Mouse (Mus musculus) stomach, embryonic 14.5 days (tissue): ENCODE measurements around the gene Atf4. TPM values are rescaled to one million over a fixed set of nuclear protein-coding genes. Genes with fewer than 3 reads are reported as not detected.
A peak's percentile ranks its signal among the peaks of the same experiment; 100 is the strongest.

Source experiments
- ATAC-seq: fragments of 200-750 bp; cut with Nextera tagmentation; 2 replicates; pipeline ENCODE4 v1.8.0; 2017; ENCODE audit warnings: low read depth, moderate TSS enrichment; ENCODE audit not compliant: insufficient number of reproducible peaks, insufficient read depth, low FRiP score
- H3K27ac ChIP-seq: fragments of 300-500 bp; sonication (generic); 2 replicates; pipeline ENCODE4 v1.5.1; 2014; ENCODE audit warnings: mild to moderate bottlenecking, low read length, moderate library complexity, mixed read lengths
- H3K27me3 ChIP-seq: fragments of 300-500 bp; sonication (generic); 2 replicates; pipeline ENCODE4 v1.6.1; 2014; ENCODE audit warnings: low read length, control low read depth, mixed read lengths; ENCODE audit not compliant: control insufficient read depth, insufficient read depth
- H3K36me3 ChIP-seq: fragments of 300-500 bp; sonication (generic); 2 replicates; pipeline ENCODE4 v1.6.1; 2014; ENCODE audit warnings: mild to moderate bottlenecking, control low read depth, low read length, moderate library complexity, mixed read lengths; ENCODE audit not compliant: control insufficient read depth, insufficient read depth
- H3K4me1 ChIP-seq: fragments of 300-500 bp; sonication (generic); 2 replicates; pipeline ENCODE4 v1.6.1; 2014; ENCODE audit warnings: low read length, control low read depth, mixed read lengths; ENCODE audit not compliant: control insufficient read depth, insufficient read depth
- H3K4me2 ChIP-seq: fragments of 300-500 bp; sonication (generic); replicated peaks from 2 replicates; pipeline ENCODE4 v1.6.1; 2014; ENCODE audit warnings: low read depth, low read length, control low read depth
- H3K4me3 ChIP-seq: fragments of 300-500 bp; sonication (generic); 2 replicates; pipeline ENCODE4 v1.5.1; 2014; ENCODE audit warnings: low read depth, low read length, control low read depth
- H3K9ac ChIP-seq: fragments of 300-500 bp; sonication (generic); replicated peaks from 2 replicates; pipeline ENCODE4 v1.6.1; 2014; ENCODE audit warnings: low read depth, mild to moderate bottlenecking, control low read depth, low read length, moderate library complexity, mixed read lengths
- H3K9me3 ChIP-seq: fragments of 300-500 bp; sonication (generic); 2 replicates; pipeline ENCODE4 v1.6.1; 2016; ENCODE audit warnings: low read depth, low read length, control low read depth; ENCODE audit not compliant: control insufficient read depth
- WGBS: fragments of 180-500 bp; shearing (Covaris S2); extraction: QIAGEN DNeasy Blood & Tissue Kit; methylation state at CpG from one replicate; pipeline ENCODE4 v1.1.7; 2014; 5-methylcytosine and 5-hydroxymethylcytosine counted together
- polyA plus RNA-seq: library from polyadenylated mRNA; unstranded; fragments of >200 nt; fragmentation: Nextera tagmentation; extraction: Ambion mirVana; gene quantifications from 2 replicates; pipeline ENCODE4 v1.2.1, GENCODE M21; 2014

Atf4 gene
- polyA plus RNA-seq, 1 experiment from 2014 or later = 114 TPM

DNA sequence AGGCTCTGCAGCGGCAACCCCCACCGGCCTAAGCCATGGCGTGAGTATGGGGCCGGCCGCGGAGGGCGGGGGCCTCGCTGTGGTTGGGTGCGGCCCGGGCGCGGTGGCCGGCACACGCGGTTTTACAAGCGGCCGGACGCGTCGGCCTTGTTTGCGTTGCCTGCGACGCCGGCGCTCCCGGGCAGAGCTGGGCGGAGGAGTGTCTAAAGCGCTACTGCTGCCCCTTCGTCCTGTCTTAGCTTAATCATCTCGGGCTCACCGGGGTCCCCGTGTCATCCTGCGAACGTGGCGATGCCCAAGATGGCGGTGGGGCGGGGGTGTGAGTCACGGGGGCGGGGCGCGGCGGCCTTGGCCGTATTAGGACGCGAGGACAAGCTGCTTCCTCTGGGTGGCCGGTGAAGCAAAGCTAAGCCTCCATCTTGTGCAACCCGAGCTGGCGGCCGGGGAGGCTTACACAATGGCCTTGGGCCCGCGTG is 700 bp downstream of the Atf4 start:
- 0% methylated on average over 51 of the region's 51 CpGs for WGBS
- no peaks in the 10 kb centered on the region for H3K9me3 ChIP-seq
- H3K27ac ChIP-seq = peak overlapping the region; percentile 99
- peak; percentile 35 for ATAC-seq
- H3K27me3 ChIP-seq = no peaks in the 10 kb centered on the region
- H3K9ac ChIP-seq = peak overlapping the region; percentile 100
- peaks cover 33% of the 10 kb centered on the region for H3K4me1 ChIP-seq
- peak overlapping the region; percentile 96 for H3K4me2 ChIP-seq
- H3K4me3 ChIP-seq = peak overlapping the region; percentile 100
- H3K36me3 ChIP-seq = peaks cover 31% of the 10 kb centered on the region

DNA sequence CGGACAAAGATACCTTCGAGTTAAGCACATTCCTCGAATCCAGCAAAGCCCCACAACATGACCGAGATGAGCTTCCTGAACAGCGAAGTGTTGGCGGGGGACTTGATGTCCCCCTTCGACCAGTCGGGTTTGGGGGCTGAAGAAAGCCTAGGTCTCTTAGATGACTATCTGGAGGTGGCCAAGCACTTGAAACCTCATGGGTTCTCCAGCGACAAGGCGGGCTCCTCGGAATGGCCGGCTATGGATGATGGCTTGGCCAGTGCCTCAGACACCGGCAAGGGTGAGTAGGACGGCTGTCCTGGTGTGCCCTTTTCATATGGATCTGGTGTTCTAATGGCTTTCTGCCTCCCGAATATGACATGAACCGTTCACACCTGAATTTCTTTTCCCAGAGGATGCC is 1.3 kb downstream of the Atf4 start:
- Histone ChIP-seq H3K27ac (peak overlapping the region; percentile 99), H3K4me1 (peaks cover 33% of the 10 kb centered on the region), H3K9ac (peak overlapping the region; percentile 100), H3K36me3 (peaks cover 25% of the 10 kb centered on the region), H3K9me3 (no peaks in the 10 kb centered on the region), H3K27me3 (no peaks in the 10 kb centered on the region), H3K4me2 (peak overlapping the region; percentile 96), H3K4me3 (peak overlapping the region; percentile 100)
- 5% methylated on average over 16 of the region's 16 CpGs for WGBS
- no peak for ATAC-seq

DNA sequence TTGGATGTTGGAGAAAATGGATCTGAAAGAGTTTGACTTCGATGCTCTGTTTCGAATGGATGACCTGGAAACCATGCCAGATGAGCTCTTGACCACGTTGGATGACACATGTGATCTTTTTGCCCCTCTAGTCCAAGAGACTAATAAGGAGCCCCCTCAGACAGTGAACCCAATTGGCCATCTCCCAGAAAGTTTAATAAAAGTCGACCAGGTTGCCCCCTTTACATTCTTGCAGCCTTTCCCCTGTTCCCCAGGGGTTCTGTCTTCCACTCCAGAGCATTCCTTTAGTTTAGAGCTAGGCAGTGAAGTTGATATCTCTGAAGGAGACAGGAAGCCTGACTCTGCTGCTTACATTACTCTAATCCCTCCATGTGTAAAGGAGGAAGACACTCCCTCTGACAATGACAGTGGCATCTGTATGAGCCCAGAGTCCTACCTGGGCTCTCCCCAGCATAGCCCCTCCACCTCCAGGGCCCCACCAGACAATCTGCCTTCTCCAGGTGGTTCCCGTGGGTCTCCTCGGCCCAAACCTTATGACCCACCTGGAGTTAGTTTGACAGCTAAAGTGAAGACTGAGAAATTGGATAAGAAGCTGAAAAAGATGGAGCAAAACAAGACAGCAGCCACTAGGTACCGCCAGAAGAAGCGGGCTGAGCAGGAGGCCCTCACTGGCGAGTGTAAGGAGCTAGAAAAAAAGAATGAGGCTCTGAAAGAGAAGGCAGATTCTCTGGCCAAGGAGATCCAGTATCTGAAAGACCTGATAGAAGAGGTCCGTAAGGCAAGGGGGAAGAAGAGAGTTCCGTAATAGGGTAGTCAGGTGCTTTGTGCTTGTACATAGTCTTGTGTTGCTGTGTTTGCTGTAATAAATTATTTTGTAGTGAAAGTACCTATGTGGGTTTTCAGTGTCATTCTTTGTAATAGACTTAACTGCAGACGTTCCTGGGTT is 1.9 kb downstream of the Atf4 start:
- peak overlapping the region; percentile 99 for H3K27ac ChIP-seq
- no peaks in the 10 kb centered on the region for H3K9me3 ChIP-seq
- H3K9ac ChIP-seq = peak overlapping the region; percentile 100
- H3K27me3 ChIP-seq = no peaks in the 10 kb centered on the region
- WGBS = 56% methylated on average over 12 of the region's 12 CpGs
- peak overlapping the region; percentile 100 for H3K4me3 ChIP-seq
- peaks cover 33% of the 10 kb centered on the region for H3K4me1 ChIP-seq
- H3K36me3 ChIP-seq = peaks cover 20% of the 10 kb centered on the region
- H3K4me2 ChIP-seq = peak overlapping the region; percentile 96
- ATAC-seq = no peak

DNA sequence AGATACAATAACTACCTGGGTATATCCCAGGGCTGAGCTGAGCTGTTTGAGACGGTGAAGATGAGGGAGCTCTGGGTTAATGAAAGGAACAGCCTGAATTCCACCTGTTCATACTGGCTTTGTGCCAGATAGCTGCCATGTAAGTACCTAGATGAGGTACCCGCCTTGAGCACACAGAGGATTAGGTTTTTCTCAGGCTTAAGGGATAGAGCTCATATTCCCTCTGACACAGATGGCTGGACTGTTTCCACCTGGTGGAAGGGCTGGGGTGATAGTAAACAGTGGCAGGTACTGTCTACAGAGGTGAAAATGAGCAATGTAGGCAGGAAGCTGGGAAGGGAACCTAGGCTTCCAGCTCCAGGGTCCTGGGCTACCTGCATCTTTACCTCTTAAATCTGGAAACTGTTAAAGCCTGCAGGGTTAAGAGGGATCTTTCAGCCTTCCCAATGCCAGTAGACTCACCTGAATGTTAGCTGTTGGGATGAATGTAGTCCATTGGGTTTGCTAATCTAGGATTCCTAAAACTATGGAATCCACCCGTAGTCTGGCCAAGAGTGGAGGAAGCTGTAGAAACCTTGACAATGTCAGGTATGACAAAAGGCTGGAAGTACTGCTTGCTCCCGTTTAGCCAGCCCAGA is 2.7 kb downstream of the Atf4 start:
- peaks cover 29% of the 10 kb centered on the region for H3K4me1 ChIP-seq

DNA sequence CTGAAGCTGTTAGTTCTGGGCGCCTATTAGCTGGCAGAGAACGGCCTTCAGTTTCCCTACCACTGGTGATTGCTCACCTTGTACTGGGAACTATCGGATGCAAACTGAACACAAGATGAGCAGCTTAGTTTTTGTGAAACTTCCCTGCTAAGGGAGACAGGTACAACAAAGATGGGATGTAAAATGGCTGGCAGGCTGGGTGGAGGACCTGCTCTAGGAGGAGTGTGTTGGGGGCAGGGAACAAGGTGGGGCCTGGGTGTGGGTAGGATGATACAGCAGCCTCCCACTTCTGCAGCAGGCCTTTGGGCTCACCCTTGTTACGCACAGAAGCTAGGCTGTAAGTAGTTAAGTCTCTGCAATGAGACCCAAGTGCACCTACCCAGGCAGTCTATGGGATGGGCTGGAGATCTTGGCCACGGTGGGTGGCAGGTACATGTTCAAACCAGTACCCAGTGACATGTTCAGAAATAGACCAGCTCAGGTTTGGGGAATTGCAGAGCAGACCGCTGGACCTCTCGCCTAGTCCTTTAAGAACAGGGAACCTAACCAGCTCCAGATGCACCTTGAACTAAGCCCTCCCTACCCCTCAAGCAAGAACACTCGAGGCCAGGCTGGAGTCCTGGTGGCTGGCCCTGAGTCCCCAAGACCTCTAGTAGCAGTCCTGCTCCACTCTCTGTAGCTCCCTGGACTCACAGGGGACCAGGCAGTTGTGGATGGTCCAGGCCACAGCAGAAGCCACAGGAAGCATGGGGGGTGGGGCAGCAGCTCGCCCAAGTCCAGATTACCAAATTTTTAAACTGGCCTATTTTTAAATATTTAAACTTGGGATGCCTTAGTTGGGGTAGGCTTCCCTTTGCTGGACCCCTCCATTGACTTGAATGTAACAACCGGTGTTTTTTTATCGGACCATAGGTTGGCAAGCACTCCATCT is 3.5 kb downstream of the Atf4 start:
- peak overlapping the region; percentile 29; the same call in 1 of the 2 replicates for H3K27ac ChIP-seq
- no peak overlapping the region for H3K4me2 ChIP-seq

More for the DNA sequence above, 2.7 kb downstream of the Atf4 start:
- Histone ChIP-seq H3K36me3 (peaks cover 19% of the 10 kb centered on the region), H3K9me3 (no peaks in the 10 kb centered on the region), H3K27ac (peak overlapping the region; percentile 99; the same call in 1 of the 2 replicates), H3K4me3 (no peak overlapping the region), H3K27me3 (no peaks in the 10 kb centered on the region), H3K4me2 (peak overlapping the region; percentile 96), H3K9ac (no peak overlapping the region)
- ATAC-seq = no peak
- 11% methylated on average over 4 of the region's 4 CpGs for WGBS

DNA sequence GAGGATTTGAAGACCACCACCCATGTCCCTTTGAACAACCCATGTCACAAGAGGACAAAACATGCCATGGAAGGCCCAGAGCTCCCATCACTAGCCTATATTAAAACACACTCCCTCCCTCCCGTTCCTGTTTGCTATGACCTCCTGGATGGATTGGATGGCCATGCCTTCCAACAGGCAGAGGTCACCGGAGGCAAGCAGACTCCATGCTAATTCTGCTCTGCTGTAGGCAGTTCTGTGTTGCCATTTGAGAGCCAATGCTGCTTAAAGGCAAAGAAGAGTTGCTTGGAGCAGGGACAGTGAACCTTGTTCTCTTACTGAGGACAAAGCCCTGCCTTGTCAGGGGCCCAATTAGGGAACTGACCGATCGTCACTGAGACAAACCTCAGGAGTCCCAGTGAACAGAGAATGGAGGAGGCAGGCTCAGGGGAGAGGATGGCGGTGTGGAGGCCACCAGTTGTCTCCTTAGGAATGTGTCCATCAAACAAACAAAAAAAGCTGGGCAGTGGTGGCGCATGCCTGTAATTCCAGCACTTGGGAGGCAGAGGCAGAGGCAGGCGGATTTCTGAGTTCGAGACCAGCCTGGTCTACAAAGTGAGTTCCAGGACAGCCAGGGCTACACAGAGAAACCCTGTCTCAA is 4.5 kb downstream of the Atf4 start:
- Histone ChIP-seq H3K9ac (no peak overlapping the region), H3K27ac (no peak overlapping the region), H3K27me3 (no peaks in the 10 kb centered on the region), H3K4me2 (no peak overlapping the region), H3K4me1 (peaks cover 21% of the 10 kb centered on the region), H3K4me3 (no peak overlapping the region), H3K9me3 (no peaks in the 10 kb centered on the region), H3K36me3 (peaks cover 19% of the 10 kb centered on the region)
- no peak for ATAC-seq
- 72% methylated on average over 8 of the region's 8 CpGs for WGBS

More for the DNA sequence above, 3.5 kb downstream of the Atf4 start:
- WGBS = 55% methylated on average over 11 of the region's 11 CpGs
- Histone ChIP-seq H3K4me3 (no peak overlapping the region), H3K36me3 (peaks cover 19% of the 10 kb centered on the region), H3K4me1 (peaks cover 29% of the 10 kb centered on the region), H3K9me3 (no peaks in the 10 kb centered on the region), H3K27me3 (no peaks in the 10 kb centered on the region), H3K9ac (no peak overlapping the region)
- no peak for ATAC-seq

DNA sequence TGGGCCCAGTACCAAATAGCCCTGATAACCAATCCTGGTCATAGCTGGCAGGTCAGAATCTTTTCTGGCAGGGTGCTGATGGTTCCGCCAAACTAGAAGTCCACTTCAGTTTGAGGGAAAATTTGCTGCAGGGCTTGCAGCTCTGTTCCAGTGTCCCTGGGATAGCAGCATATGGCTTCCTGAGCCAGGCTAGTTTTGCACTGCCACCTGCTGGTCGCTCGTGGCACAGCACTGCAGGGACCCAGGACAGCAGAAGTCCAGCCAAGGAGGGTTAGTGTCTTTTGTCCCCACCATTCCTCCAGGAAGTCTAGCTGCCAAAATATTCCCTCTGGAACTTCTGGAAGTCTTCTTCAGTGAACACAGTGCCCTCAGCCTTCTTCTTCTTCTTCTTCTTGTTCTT is 5.7 kb downstream of the Atf4 start:
- Histone ChIP-seq H3K9ac (no peak overlapping the region), H3K27ac (no peak overlapping the region), H3K4me1 (peaks cover 21% of the 10 kb centered on the region), H3K27me3 (no peaks in the 10 kb centered on the region), H3K9me3 (no peaks in the 10 kb centered on the region), H3K4me2 (no peak overlapping the region), H3K36me3 (peaks cover 19% of the 10 kb centered on the region), H3K4me3 (no peak overlapping the region)
- ATAC-seq = no peak
- WGBS = 12% methylated on average over 3 of the region's 3 CpGs
